Mouse (Mus musculus): ENCODE results near the gene Dcaf12.

DNA sequence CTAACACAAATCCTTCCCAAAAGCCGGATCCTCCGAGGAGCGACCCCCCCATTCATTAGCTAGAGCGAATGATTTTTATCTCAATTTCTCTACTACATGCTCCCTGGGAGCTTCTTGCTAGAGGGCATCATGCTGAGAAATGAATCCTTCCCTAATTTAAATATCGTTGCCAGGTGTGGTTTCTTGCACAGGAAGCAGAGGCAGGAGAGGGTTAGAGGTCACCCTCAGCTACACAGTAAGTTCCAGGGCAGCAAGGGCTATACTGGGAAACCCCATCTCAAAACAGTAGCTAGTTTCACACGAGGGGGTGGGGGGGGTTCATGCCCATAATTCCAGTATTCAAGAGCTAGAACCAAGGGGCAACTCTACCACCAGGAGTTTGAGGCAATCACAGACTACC, 7.3 kb downstream of the Dcaf12 start:
- TF ChIP-seq CTCF (IDR thresholded peaks at IDR 0.05; ENCODE audit: low read depth, low read length) (no peak), POLR2A (IDR thresholded peaks at IDR 0.05; ENCODE audit: borderline replicate concordance, low read depth, low read length) (no peak)

All from bone marrow macrophage, adult 2 months (primary cell).